Mouse (Mus musculus) CH12.LX (cell line): ENCODE data around the gene Gdpd5. TPM values are rescaled to one million over a fixed set of nuclear protein-coding genes. Genes with fewer than 3 reads are reported as not detected.

Experiments
- DNase-seq: peaks from one replicate; pipeline ENCODE4 v3.0.0-alpha.2; 2013; ENCODE audit errors: extremely low read depth
- H3K27ac ChIP-seq: 2 replicates; pipeline ENCODE4 v1.5.1; 2012; ENCODE audit warnings: low read depth, mild to moderate bottlenecking, control low read depth, moderate library complexity; ENCODE audit not compliant: insufficient read depth
- H3K27me3 ChIP-seq: replicated peaks from 2 replicates; pipeline ENCODE3; 2012; ENCODE audit warnings: inconsistent platforms
- H3K36me3 ChIP-seq, 2 experiments: replicated peaks in 1 of 2; 2 replicates each; pipeline versions ENCODE3 to v1.6.1; 2012; ENCODE audit warnings: inconsistent platforms in 1 of 2, low read length in 1 of 2, mild to moderate bottlenecking in 1 of 2, mixed read lengths in 1 of 2, moderate library complexity in 1 of 2; ENCODE audit not compliant: control insufficient read depth in 1 of 2, insufficient read depth in 1 of 2
- H3K4me1 ChIP-seq, 2 experiments: 2 replicates each; pipeline ENCODE4 v1.6.1; 2012; ENCODE audit warnings: inconsistent platforms in 1 of 2, moderate library complexity in 1 of 2; ENCODE audit not compliant: insufficient read depth in 2 of 2, control insufficient read depth in 1 of 2
- H3K4me2 ChIP-seq: 2 replicates; pipeline ENCODE4 v1.6.1; 2012; ENCODE audit warnings: low read depth, mild to moderate bottlenecking, control low read depth; ENCODE audit not compliant: poor library complexity, insufficient read depth, severe bottlenecking
- H3K4me3 ChIP-seq, 3 experiments: fragments of 150-350 bp in 1 of 3; sonication (generic) in 1 of 3; replicated peaks in 1 of 3; 2 replicates each; pipeline versions ENCODE3 to v1.5.1; 2011 to 2012; ENCODE audit warnings: low read depth in 2 of 3, low read length in 2 of 3, mild to moderate bottlenecking in 2 of 3, moderate library complexity in 2 of 3, control low read depth in 1 of 3, improper control_type of control experiment in 1 of 3, inconsistent platforms in 1 of 3, mixed read lengths in 1 of 3; ENCODE audit not compliant: poor library complexity in 1 of 3
- H3K79me2 ChIP-seq: replicated peaks from 2 replicates; pipeline ENCODE4 v1.6.1; 2012; ENCODE audit warnings: mild to moderate bottlenecking, moderate library complexity; ENCODE audit not compliant: control insufficient read depth, poor library complexity, insufficient read depth, severe bottlenecking; ENCODE audit errors: extremely low read depth
- H3K9ac ChIP-seq: 2 replicates; pipeline ENCODE4 v1.6.1; 2012; ENCODE audit warnings: low read depth, mild to moderate bottlenecking, control low read depth, moderate library complexity; ENCODE audit not compliant: insufficient read depth
- H3K9me3 ChIP-seq: replicated peaks from 2 replicates; pipeline ENCODE3; 2012; ENCODE audit warnings: low read length, inconsistent platforms, mixed read lengths
- CHD2 ChIP-seq: IDR thresholded peaks from 2 replicates; pipeline ENCODE4 v1.6.1; 2011; ENCODE audit warnings: low read length, improper control_type of control experiment
- CTCF ChIP-seq, 2 experiments: IDR thresholded peaks in 1 of 2; conservative IDR thresholded peaks in 1 of 2; 2 replicates each; pipeline ENCODE4 v1.5.1; 2011 to 2012; ENCODE audit warnings: low read depth in 2 of 2, low read length in 2 of 2, improper control_type of control experiment in 1 of 2, inconsistent platforms in 1 of 2, mild to moderate bottlenecking in 1 of 2, moderate library complexity in 1 of 2
- EP300 ChIP-seq: IDR thresholded peaks from 2 replicates; pipeline ENCODE4 v1.6.1; 2011; ENCODE audit warnings: low read length, improper control_type of control experiment
- JUN ChIP-seq: IDR thresholded peaks from 2 replicates; pipeline ENCODE4 v1.6.1; 2011; ENCODE audit warnings: low read depth, mild to moderate bottlenecking, low read length, improper control_type of control experiment, moderate library complexity; ENCODE audit not compliant: insufficient read depth
- MAX ChIP-seq: IDR thresholded peaks from 2 replicates; pipeline ENCODE4 v1.6.1; 2011; ENCODE audit warnings: low read length, improper control_type of control experiment
- POLR2AphosphoS2 ChIP-seq: IDR thresholded peaks from 2 replicates; pipeline ENCODE4 v1.6.1; 2011; ENCODE audit warnings: low read depth, low read length, improper control_type of control experiment
- RAD21 ChIP-seq: IDR thresholded peaks from 2 replicates; pipeline ENCODE4 v1.6.1; 2011; ENCODE audit warnings: low read depth, mild to moderate bottlenecking, low read length, improper control_type of control experiment, moderate library complexity
- UBTF ChIP-seq: IDR thresholded peaks from 2 replicates; pipeline ENCODE4 v1.6.1; 2012; ENCODE audit warnings: low read depth, mild to moderate bottlenecking, inconsistent platforms, low read length, improper control_type of control experiment, moderate library complexity
- ZMIZ1 ChIP-seq: IDR thresholded peaks from 2 replicates; pipeline ENCODE4 v1.6.1; 2012; ENCODE audit warnings: low read depth, mild to moderate bottlenecking, inconsistent platforms, low read length, improper control_type of control experiment
- dilution Hi-C: fragments of 300-500 bp; cut with MboI; formaldehyde crosslinking; loops from 2 replicates; pipeline ENCODE4 v1.14.3; 2020; ENCODE audit warnings: low sequenced_read_pairs; ENCODE audit not compliant: extremely low pct_unique_long_range_greater_than_20kb, extremely low pct_ligation_motif_present
- in situ Hi-C: fragments of 300-500 bp; cut with MboI; formaldehyde crosslinking; loops from 3 replicates; pipeline ENCODE4 v1.14.3; 2019; ENCODE audit warnings: low sequenced_read_pairs, low pct_ligation_motif_present, low pct_unique_long_range_greater_than_20kb, mixed read lengths
- polyA plus RNA-seq: library from polyadenylated mRNA; unstranded; fragments of >175 nt; gene quantifications from 2 replicates; pipeline ENCODE4 v1.2.1, GENCODE M21; 2012; ENCODE audit warnings: low read depth; ENCODE audit not compliant: insufficient read length
- total RNA-seq, 2 experiments: library from RNA; depleted of rRNA; stranded (reverse); fragments of 300-350 nt in 1 of 2; fragments of >200 nt in 1 of 2; gene quantifications; 2 replicates each; pipeline ENCODE4 v1.2.3; 2012 to 2014

The Gdpd5 gene
- total and polyA plus RNA-seq, 3 experiments, result 2.4 to 9.1 (median 9.0) TPM

GRCm38 (mm10) chr7:99473638-99474407 lies 92.6 kb downstream of the Gdpd5 start:
- Histone ChIP-seq H3K4me1 (peaks cover 2 to 28% of the 10 kb centered on the region in 2 experiments; a peak in 3 of 4 replicates), H3K27me3 (no peaks in the 10 kb centered on the region), H3K9me3 (peaks cover 3% of the 10 kb centered on the region), H3K4me3 (no peak overlapping the region), H3K4me2 (no peak overlapping the region), H3K36me3 (peaks cover 57 to 91% of the 10 kb centered on the region in 2 experiments), H3K27ac (no peak overlapping the region), H3K79me2 (peaks cover 21% of the 10 kb centered on the region; the same call in 1 of the 2 replicates), H3K9ac (no peak overlapping the region)
- dilution Hi-C loops, result no loop called here
- in situ Hi-C loops, result no loop called here
- TF ChIP-seq JUN (no peak), POLR2AphosphoS2 (0 out of 2 replicates have a peak, but pooled peaks have one; percentile 4)
- DNase-seq, result no peak

GRCm38 (mm10) chr7:99474836-99475561 lies 93.8 kb downstream of the Gdpd5 start:
- Histone ChIP-seq H3K9ac (no peak overlapping the region), H3K4me3 (no peak overlapping the region), H3K27me3 (no peaks in the 10 kb centered on the region), H3K9me3 (no peaks in the 10 kb centered on the region), H3K27ac (peak overlapping the region; percentile 26; the same call in 1 of the 2 replicates), H3K4me2 (no peak overlapping the region), H3K79me2 (peaks cover 33% of the 10 kb centered on the region), H3K36me3 (peaks cover 66 to 92% of the 10 kb centered on the region in 2 experiments), H3K4me1 (peaks cover 10 to 37% of the 10 kb centered on the region in 2 experiments)
- DNase-seq, result no peak
- TF ChIP-seq ZMIZ1 (peak; percentile 29; the same call in 1 of the 2 replicates), EP300 (no peak), UBTF (no peak), RAD21 (no peak), CHD2 (no peak)
- dilution Hi-C loops (no loop called here), in situ Hi-C loops (no loop called here)

- H3K4me2 ChIP-seq, result no peak overlapping the region
These were observed 94.3 kb downstream of the Gdpd5 start for GRCm38 (mm10) chr7:99475562-99475911.

More at GRCm38 (mm10) chr7:99475562-99475911, 94.3 kb downstream of the Gdpd5 start:
- dilution Hi-C loops, result no loop called here
- DNase-seq, result no peak
- Histone ChIP-seq H3K79me2 (peaks cover 38% of the 10 kb centered on the region), H3K4me1 (peaks cover 14 to 42% of the 10 kb centered on the region in 2 experiments), H3K9me3 (no peaks in the 10 kb centered on the region), H3K4me3 (no peak overlapping the region)
- TF ChIP-seq CTCF (conservative IDR thresholded peaks at IDR 0.05 in 1 of 2, IDR thresholded peaks at IDR 0.05 in 1 of 2; ENCODE audit: low read depth in 2 of 2, low read length in 2 of 2) (no peak), RAD21 (no peak), MAX (no peak)
- TF ChIP-seq, all 38 proteins: peak for 0
- H3K27ac ChIP-seq, result no peak overlapping the region
- peaks cover 71 to 94% of the 10 kb centered on the region in 2 experiments for H3K36me3 ChIP-seq
- no peak overlapping the region for H3K9ac ChIP-seq
- in situ Hi-C loops, result no loop called here
- H3K27me3 ChIP-seq, result no peaks in the 10 kb centered on the region
